Mouse (Mus musculus) MEL-GATA-1-ER (cell line): ENCODE data around the gene Il33.

ENCODE experiments used
- DNase-seq: peaks from one replicate; pipeline ENCODE4 v3.0.0-alpha.2; 2012; ENCODE audit warnings: low read depth; ENCODE audit errors: extremely low read depth

Il33 gene

DNA sequence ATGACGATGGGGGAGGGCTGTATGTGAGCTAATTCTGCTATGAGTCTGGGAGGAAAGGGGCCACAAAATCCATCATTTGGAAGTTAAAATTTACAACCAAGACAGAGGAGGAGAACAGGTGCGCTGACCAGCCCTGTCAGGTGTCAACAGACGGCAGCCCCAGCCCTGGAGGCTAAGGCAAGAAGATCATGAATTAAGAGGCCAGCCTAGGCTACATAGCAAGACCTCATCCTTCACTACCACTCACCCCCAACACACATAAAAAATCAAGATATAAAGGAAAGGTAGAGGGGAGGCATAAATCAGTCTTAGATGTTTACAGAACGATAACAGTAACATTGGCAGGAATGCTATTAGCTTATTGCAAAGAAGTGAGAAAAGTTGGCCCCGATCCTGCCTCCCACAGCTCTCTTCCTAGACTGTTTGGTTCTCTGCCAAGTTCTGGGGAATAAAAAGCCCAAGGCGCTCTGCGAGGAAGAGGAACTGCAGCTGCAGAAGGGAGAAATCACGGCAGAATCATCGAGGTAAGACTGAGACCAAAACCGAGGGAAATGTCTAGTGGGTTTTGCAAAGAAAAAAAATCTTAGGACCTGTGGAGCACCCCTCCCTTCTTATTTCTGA is at the start of gene Il33:
Gene Il33 (plus strand): TSS at position 477 of the 621 bp plus-strand sequence.
- peak; percentile 32 for DNase-seq

- no peak for DNase-seq
Observed at GRCm38 (mm10) chr19:29877422-29878291, 47.3 kb upstream of the Il33 start.

DNA sequence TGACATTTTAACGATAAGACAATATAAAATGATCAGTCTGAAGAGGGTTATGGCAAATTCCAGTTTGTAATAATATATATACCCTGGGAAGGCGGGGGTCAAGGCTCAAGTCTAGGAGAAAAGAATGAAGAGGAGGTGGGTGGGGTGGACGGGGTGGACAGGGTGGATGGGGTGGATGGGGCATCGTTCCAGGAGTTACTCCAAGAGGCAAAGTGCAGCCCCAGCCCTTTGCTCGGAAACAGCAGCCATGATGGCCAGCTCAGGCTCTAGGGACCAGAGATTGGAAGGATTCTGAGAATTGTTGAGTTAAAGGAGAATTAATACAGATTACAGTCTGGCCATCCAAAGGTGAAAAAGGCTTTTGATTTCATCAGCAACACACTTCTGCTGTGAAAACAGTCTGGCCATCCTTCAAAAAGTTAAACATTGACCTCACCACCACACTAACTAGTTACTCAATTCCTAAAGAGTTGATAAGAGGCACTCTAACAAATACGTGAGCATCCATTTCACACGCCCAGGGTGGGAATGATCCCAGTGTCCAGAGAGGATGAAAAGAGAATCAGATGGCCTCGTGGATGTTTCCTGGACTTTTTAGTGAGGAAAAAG is 45.9 kb upstream of the Il33 start:
- DNase-seq, result no peak

DNA sequence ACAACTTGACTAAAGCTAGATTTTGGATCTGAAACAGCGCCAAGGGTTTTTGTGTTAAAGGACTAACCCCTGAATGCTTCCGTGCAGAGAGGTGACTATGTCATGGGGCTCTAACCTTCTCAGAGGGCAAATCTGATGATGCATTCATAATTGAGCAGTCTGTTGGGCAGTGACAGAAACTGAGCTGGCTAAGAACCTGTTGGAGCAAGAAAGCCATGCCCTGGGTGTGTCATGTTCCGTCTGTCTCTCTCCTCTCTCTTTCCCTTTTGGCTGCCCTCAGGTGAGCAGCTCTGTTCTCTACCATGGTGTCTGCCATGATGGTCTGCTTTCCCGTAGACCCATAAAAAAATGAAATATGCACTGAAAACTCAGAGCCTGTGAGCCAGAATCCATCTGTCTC is 44.0 kb upstream of the Il33 start:
- DNase-seq, result no peak

DNA sequence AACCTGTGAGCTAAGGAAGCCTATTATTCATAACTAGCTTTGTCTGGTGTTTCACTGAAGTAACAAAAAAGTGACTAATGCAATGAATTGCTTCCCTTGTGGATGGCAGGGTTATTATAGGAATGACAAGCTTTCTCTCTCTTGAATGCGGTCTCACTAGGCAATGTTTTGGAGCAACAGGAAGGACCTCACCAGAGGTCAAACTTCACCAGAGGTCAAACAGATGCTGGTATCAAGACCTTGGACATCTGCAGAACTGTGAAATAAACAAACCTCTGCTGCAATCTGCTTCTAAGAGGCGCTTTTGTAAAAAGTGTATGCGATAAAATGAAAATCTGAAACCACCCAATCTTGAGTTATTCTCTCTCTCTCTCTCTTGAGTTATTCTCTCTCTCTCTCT is 42.2 kb upstream of the Il33 start:
- DNase-seq, result no peak

- no peak for DNase-seq
Observed at GRCm38 (mm10) chr19:29885548-29885947, 39.4 kb upstream of the Il33 start.

- no peak for DNase-seq
Observed at GRCm38 (mm10) chr19:29887476-29887875, 37.4 kb upstream of the Il33 start.

DNA sequence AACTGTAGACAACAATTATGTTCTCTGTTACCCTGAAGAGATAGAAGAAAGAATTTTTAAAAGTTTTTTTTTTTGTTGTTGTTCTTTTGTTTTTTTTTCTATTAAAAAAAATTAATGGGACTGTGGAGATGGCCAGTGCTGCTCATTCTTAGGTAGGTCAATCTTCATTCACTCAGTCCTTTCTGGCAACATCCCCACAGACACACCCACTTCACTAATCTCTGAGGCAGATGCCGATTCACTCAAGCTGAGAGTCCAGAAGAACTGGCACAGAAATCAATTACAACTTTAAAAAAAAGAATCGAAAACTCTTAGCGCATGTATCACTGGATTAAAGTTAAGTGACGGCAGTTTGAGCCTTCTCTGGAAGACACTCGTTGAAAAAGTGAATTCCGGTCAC is 36.0 kb upstream of the Il33 start:
- DNase-seq, result no peak

- no peak for DNase-seq
Observed at GRCm38 (mm10) chr19:29891981-29892380, 32.9 kb upstream of the Il33 start.

DNA sequence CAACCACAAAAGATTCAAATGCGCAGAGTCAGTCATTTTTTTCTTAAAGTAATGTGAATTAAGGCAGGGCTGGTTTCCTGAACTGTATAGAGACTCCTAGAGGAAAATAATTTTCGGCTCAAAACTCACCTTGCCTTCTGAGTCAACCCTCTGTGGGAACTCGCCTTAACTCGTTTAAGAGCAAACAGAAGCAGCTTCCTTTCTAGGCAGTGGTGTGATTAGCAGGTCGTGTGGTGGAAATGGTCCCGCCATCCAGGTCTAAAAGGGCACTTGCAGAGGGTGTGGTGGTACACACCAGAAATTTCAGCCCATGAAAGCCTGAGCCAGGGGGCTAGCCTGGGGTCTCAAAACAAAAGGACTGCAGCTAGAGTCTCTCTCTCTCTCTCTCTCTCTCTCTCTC is 32.1 kb upstream of the Il33 start:
- DNase-seq, result no peak

DNA sequence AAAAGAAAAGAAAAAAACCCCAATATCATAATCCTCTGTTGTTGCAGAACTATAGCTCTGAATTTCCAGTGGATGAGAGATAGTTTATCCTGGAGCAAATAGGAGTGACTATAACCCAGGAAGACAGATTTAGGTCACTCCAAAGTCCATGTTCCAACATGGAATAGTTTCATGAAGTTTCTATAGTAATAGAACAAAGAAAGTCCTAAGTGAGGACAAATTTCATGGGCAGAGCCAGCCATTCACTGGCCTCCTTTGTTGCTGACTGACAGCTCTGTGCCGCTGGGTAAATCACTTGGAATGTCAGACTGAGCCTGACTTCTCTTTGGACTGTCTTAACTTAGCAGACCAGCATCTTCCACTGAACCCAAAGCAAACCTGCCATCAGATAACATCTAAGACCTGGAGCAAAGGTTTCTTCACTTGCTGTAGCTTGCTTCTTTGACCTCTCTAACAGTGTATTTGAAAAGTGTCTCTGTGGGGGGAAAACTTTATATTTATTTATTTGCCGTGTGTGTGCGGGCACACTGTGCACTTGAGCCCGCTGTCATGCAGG is 31.1 kb upstream of the Il33 start:
- no peak for DNase-seq

- no peak for DNase-seq
Observed at GRCm38 (mm10) chr19:29894381-29894780, 30.5 kb upstream of the Il33 start.

DNA sequence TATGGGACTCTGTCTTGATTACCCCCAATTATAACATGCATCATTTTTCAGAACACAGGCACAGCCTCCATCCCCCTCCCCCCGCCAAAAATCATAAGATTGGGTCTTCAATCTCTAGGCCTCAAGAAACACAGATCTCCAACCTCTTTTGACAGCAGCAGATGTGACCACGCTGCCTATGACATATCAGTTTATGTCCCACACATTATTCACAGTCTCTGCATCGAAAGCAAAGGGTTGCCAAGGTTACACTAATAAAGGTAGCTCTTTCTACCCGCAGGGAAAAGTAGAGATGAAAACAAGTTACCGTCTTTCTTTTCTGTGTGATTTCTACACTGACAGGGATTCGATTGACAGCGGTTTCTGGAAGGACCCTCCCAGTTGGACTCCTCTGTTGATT is 29.9 kb upstream of the Il33 start:
- no peak for DNase-seq

GRCm38 (mm10) chr19:29900318-29900717 is 24.6 kb upstream of the Il33 start:
- DNase-seq, result peak; percentile 86

DNA sequence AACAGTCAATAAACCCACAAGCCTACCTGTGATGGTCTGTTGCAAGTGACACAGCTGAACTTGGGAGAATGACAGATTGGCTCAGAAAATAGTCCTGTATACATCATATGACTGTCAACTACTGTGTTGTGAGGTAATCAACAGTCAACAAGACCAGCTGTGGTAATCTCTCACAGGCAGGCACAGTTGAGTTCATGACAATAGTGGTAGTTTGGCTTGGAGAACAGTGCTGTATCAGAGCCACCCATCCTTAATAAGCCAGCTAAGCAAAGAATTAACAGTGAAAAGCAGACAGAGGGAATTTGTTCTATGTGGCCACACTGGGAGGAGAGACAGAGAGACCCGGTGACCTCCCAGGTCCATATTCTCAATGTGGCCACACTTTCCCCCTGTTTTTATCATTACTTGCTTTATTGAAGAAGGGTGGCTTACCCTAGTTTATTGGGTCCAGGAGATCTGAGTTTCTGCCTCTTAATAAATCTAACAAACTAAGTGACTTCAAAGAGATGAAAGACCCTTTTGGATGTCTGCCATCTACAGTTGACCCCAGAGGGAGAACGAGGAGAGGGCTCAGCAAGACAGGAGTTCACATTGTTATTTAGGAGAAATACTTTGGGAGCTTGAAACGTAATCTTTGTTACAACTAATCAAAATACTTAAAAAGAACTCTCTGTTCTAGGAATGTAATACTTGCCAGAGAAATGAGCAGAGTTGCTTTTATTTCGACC is 22.4 kb upstream of the Il33 start:
- DNase-seq, result no peak

DNA sequence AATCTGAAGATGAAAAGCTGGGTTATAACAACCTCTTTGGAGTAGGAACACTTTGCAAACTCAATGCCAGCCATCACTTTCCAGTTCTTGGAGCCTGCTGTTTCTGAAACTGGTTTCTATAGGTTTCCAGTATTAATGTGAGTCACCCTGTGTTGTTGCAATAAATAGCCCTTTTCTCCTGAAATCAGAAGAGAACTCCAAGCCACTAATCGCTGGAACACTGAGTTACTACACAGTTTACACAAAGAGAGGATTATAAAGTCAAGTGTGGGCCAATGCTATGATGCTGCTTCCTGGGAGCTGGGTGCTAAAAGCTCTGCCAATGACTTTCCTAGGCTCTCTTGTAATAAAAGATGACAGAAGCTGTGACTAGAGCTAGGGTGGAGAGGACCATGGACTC is 19.0 kb upstream of the Il33 start:
- DNase-seq, result no peak

GRCm38 (mm10) chr19:29909166-29909565 is 15.7 kb upstream of the Il33 start:
- no peak for DNase-seq

DNA sequence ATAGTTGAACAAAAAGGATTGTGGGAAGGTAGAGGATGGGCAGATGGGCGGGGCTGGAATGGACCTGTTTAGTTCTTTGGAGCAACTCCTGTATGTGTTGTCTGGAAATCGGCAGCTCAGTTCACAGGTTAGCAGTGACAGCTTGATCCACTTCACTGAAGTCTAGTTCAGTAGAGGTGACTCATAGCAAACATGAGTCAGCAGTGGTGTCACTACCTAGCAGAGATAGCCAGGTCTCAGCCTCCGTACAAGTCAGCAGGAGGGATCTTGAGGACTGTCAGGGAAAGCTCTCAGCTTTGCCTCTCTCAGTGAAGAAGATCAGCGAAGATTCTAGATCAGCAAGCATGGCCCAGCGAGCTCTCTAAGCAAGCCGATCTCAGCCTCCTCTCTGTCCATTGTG is 13.0 kb upstream of the Il33 start:
- DNase-seq, result peak; percentile 16

GRCm38 (mm10) chr19:29917421-29917820 is 7.5 kb upstream of the Il33 start:
- DNase-seq, result no peak

DNA sequence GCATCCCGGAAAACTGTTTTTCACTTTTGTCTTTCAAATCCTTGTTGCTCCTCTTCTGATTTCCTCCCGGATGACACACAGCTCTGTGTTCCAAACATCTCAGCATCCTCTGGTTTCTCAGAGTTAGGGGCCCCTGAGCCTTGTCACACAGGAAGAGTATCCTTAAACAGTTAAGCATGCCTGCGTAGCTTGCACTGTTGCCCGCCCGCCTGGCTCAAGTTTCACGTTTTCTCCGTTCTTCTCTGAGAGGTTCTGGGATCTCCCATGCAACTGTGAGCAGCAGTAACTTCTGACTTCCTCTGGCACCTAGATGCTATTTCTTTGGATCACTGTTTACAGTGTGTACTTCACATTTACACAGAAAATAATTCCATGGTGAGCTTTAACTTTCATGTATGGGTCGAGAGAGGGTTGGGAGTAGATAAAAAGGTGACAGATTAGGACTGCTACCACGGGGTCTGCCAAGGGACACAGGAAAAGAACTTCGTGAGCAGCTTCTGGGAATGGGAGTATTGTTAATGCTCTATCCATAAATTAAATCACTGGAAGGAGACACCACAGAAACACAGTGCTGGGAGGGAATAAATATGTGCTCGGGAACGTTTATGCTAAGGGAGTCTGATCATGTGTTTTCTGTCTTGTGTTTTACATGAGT is 1.3 kb downstream of the Il33 start:
- no peak for DNase-seq

DNA sequence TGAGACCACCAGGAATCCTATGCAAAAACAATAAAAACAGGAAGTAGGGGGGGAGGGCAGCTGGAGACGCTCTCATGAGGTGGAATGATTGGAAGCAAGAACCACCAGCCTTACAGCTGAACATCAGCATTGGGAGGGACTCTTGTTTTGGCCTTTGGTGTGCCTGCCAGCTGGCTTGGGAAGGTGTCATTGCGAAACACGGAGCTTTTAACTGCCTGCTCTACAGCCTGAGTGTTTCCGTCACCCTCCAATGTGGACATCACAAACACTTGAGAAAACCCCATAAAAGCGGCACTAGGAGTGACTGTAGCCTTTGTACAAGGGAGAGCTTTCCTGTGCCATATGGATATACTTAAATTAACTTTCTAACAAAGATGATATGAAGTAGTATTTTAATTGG is 5.4 kb downstream of the Il33 start:
- no peak for DNase-seq
